Mouse (Mus musculus): ENCODE data around the gene Usp34. TPM values are rescaled to one million over a fixed set of nuclear protein-coding genes. Genes with fewer than 3 reads are reported as not detected.
A peak's percentile ranks its signal among the peaks of the same experiment; 100 is the strongest.
"Not testable (repeated sequence)": the region's sequence is repeated elsewhere in the genome, so short reads cannot be mapped to it uniquely, and the experiment has no call there.

Usp34 gene
- polyA plus RNA-seq, 1 experiment from 2014 or later: 39.2 TPM

DNA sequence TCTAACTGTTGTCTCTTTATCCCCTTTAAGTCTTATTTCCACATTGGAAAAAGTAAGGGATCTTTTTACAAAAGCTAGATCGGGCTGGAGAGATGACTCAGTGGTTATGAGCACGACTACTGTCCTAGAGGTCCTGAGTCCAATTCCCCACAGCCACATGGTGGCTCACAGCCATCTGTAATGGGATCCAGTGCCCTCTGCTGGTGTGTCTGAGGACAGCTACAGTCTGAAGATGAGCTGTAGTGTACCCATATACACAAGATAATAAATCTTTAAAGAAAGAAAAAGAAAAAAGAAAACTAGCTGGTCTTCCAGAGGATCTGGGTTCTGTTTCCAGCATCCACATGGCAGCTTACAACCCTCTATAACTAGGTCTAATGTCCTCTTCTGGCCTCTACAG, 123.3 kb downstream of the Usp34 start:
- Histone ChIP-seq H3K4me2 (ENCODE audit: low read length) (no peak overlapping the region), H3K4me1 (ENCODE audit: control insufficient read depth, insufficient read depth, low read length) (no peaks in the 10 kb centered on the region), H3K9me3 (replicated peaks; ENCODE audit: control insufficient read depth, low read length) (no peaks in the 10 kb centered on the region), H3K9ac (ENCODE audit: low read length) (no peak overlapping the region), H3K27ac (ENCODE audit: low read depth, low read length) (no peak overlapping the region), H3K36me3 (ENCODE audit: control insufficient read depth, insufficient read depth, low read length) (peaks cover 71% of the 10 kb centered on the region), H3K27me3 (replicated peaks; ENCODE audit: control insufficient read depth, insufficient read depth, low read length) (no peaks in the 10 kb centered on the region), H3K4me3 (ENCODE audit: low read depth, low read length) (no peak overlapping the region)
- ATAC-seq: no peak
- no peak for DNase-seq (ENCODE audit: low spot score)
- WGBS: 97% methylated on average over 2 of the region's 2 CpGs

GRCm38 (mm10) chr11:23436076-23436475, 129.4 kb downstream of the Usp34 start:
- Histone ChIP-seq H3K27me3 (replicated peaks; ENCODE audit: control insufficient read depth, insufficient read depth, low read length) (no peaks in the 10 kb centered on the region), H3K36me3 (ENCODE audit: control insufficient read depth, insufficient read depth, low read length) (peaks cover 74% of the 10 kb centered on the region), H3K4me3 (ENCODE audit: low read depth, low read length) (no peak overlapping the region), H3K9me3 (replicated peaks; ENCODE audit: control insufficient read depth, low read length) (no peaks in the 10 kb centered on the region), H3K27ac (ENCODE audit: low read depth, low read length) (no peak overlapping the region), H3K9ac (ENCODE audit: low read length) (no peak overlapping the region), H3K4me1 (ENCODE audit: control insufficient read depth, insufficient read depth, low read length) (no peaks in the 10 kb centered on the region), H3K4me2 (ENCODE audit: low read length) (no peak overlapping the region)
- ATAC-seq (no peak), DNase-seq (ENCODE audit: low spot score) (peak; percentile 11)
- 86% methylated on average over 2 of the region's 2 CpGs for WGBS

GRCm38 (mm10) chr11:23465862-23466261, 159.2 kb downstream of the Usp34 start:
- not testable (repeated sequence) for ATAC-seq; H3K9ac ChIP-seq (ENCODE audit: low read length); H3K27me3 ChIP-seq (replicated peaks; ENCODE audit: control insufficient read depth, insufficient read depth, low read length); H3K4me2 ChIP-seq (ENCODE audit: low read length); DNase-seq (ENCODE audit: low spot score); H3K4me3 ChIP-seq (ENCODE audit: low read depth, low read length); H3K4me1 ChIP-seq (ENCODE audit: control insufficient read depth, insufficient read depth, low read length); H3K9me3 ChIP-seq (replicated peaks; ENCODE audit: control insufficient read depth, low read length); H3K27ac ChIP-seq (ENCODE audit: low read depth, low read length)
- WGBS: 96% methylated on average over 2 of the region's 2 CpGs
- H3K36me3 ChIP-seq (ENCODE audit: control insufficient read depth, insufficient read depth, low read length): peaks cover 44% of the 10 kb centered on the region

- ATAC-seq: no peak
- Histone ChIP-seq H3K36me3 (ENCODE audit: control insufficient read depth, insufficient read depth, low read length) (peaks cover 90% of the 10 kb centered on the region), H3K9ac (ENCODE audit: low read length) (no peak overlapping the region), H3K4me3 (ENCODE audit: low read depth, low read length) (no peak overlapping the region), H3K9me3 (replicated peaks; ENCODE audit: control insufficient read depth, low read length) (no peaks in the 10 kb centered on the region), H3K4me2 (ENCODE audit: low read length) (no peak overlapping the region), H3K4me1 (ENCODE audit: control insufficient read depth, insufficient read depth, low read length) (no peaks in the 10 kb centered on the region), H3K27ac (ENCODE audit: low read depth, low read length) (no peak overlapping the region), H3K27me3 (replicated peaks; ENCODE audit: control insufficient read depth, insufficient read depth, low read length) (no peaks in the 10 kb centered on the region)
- WGBS: 91% methylated on average over 1 of the region's 1 CpGs
- DNase-seq (ENCODE audit: low spot score): no peak
Measured at GRCm38 (mm10) chr11:23489955-23490354, 183.3 kb downstream of the Usp34 start.

- peaks cover 83% of the 10 kb centered on the region for H3K36me3 ChIP-seq (ENCODE audit: control insufficient read depth, insufficient read depth, low read length)
- no peak overlapping the region for H3K27ac ChIP-seq (ENCODE audit: low read depth, low read length)
- no peak for ATAC-seq
- H3K4me1 ChIP-seq (ENCODE audit: control insufficient read depth, insufficient read depth, low read length): peaks cover 14% of the 10 kb centered on the region
- H3K4me3 ChIP-seq (ENCODE audit: low read depth, low read length): no peak overlapping the region
- H3K9me3 ChIP-seq (replicated peaks; ENCODE audit: control insufficient read depth, low read length): no peaks in the 10 kb centered on the region
- H3K4me2 ChIP-seq (ENCODE audit: low read length): no peak overlapping the region
- no peak for DNase-seq (ENCODE audit: low spot score)
- no peak overlapping the region for H3K9ac ChIP-seq (ENCODE audit: low read length)
- no peaks in the 10 kb centered on the region for H3K27me3 ChIP-seq (replicated peaks; ENCODE audit: control insufficient read depth, insufficient read depth, low read length)
- 95% methylated on average over 4 of the region's 4 CpGs for WGBS
Measured at GRCm38 (mm10) chr11:23492048-23492790, 185.5 kb downstream of the Usp34 start.

DNA sequence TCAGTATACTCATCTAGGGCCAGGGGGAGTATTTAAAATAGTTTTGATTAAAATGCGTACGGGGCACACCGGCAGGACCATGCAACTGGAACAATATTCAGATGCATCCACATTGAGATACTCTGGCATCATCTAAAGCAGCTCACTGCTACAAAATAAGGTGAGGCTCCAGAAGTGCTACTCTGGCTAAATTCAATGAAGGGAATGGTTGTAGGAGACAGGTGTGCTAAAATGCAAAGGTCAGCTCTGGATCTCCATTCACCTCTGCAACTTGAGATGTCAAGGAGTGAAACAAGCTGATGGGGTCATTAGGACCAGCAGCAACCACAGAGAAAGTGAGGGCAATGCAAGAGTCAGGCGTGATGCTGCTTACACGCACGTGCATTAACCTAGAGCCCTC, 188.5 kb downstream of the Usp34 start:
- Histone ChIP-seq H3K27ac (ENCODE audit: low read depth, low read length) (no peak overlapping the region), H3K27me3 (replicated peaks; ENCODE audit: control insufficient read depth, insufficient read depth, low read length) (no peaks in the 10 kb centered on the region), H3K36me3 (ENCODE audit: control insufficient read depth, insufficient read depth, low read length) (peaks cover 53% of the 10 kb centered on the region), H3K4me2 (ENCODE audit: low read length) (peak overlapping the region; percentile 52; the same call in 1 of the 2 replicates), H3K9ac (ENCODE audit: low read length) (no peak overlapping the region), H3K9me3 (replicated peaks; ENCODE audit: control insufficient read depth, low read length) (no peaks in the 10 kb centered on the region), H3K4me1 (ENCODE audit: control insufficient read depth, insufficient read depth, low read length) (peaks cover 14% of the 10 kb centered on the region), H3K4me3 (ENCODE audit: low read depth, low read length) (no peak overlapping the region)
- DNase-seq (ENCODE audit: low spot score) (no peak), ATAC-seq (no peak)
- WGBS: 97% methylated on average over 6 of the region's 6 CpGs

DNA sequence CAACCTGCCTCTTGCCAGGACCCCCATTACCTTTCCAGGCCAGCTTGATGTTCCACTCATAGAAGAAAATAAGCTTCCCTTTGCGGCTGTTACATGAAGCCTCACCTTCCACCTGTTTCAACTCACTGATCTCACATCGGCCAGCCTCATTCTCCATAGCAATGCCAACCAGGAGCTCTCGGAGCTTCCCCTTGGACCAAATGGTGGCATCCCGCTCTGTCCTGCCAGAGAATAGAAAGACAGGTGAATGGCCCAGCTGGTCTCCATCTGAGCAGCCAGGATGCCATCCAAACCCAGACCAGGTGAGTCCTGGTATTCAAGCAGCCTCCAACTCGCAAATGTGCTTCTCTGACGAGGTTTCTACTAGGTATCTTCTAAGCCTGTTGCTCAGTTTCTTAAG, 190.0 kb downstream of the Usp34 start:
- 43% methylated on average over 6 of the region's 6 CpGs for WGBS
- DNase-seq (ENCODE audit: low spot score) (peak; percentile 12), ATAC-seq (no peak)
- peaks cover 39% of the 10 kb centered on the region for H3K36me3 ChIP-seq (ENCODE audit: control insufficient read depth, insufficient read depth, low read length)
- peaks cover 14% of the 10 kb centered on the region for H3K4me1 ChIP-seq (ENCODE audit: control insufficient read depth, insufficient read depth, low read length)
- peak overlapping the region; percentile 52 for H3K4me2 ChIP-seq (ENCODE audit: low read length)
- peak overlapping the region; percentile 85 for H3K4me3 ChIP-seq (ENCODE audit: low read depth, low read length)
- no peaks in the 10 kb centered on the region for H3K27me3 ChIP-seq (replicated peaks; ENCODE audit: control insufficient read depth, insufficient read depth, low read length)
- H3K9me3 ChIP-seq (replicated peaks; ENCODE audit: control insufficient read depth, low read length): no peaks in the 10 kb centered on the region
- peak overlapping the region; percentile 97; the same call in 1 of the 2 replicates for H3K27ac ChIP-seq (ENCODE audit: low read depth, low read length)
- peak overlapping the region; percentile 93 for H3K9ac ChIP-seq (ENCODE audit: low read length)

- no peaks in the 10 kb centered on the region for H3K9me3 ChIP-seq (replicated peaks; ENCODE audit: control insufficient read depth, low read length)
- ATAC-seq: peak; percentile 87
- DNase-seq (ENCODE audit: low spot score): peak; percentile 89
- peak overlapping the region; percentile 52 for H3K4me2 ChIP-seq (ENCODE audit: low read length)
- H3K4me1 ChIP-seq (ENCODE audit: control insufficient read depth, insufficient read depth, low read length): peaks cover 14% of the 10 kb centered on the region
- peak overlapping the region; percentile 97 for H3K27ac ChIP-seq (ENCODE audit: low read depth, low read length)
- peaks cover 32% of the 10 kb centered on the region for H3K36me3 ChIP-seq (ENCODE audit: control insufficient read depth, insufficient read depth, low read length)
- 0% methylated on average over 21 of the region's 22 CpGs for WGBS
- H3K4me3 ChIP-seq (ENCODE audit: low read depth, low read length): peak overlapping the region; percentile 85
- no peaks in the 10 kb centered on the region for H3K27me3 ChIP-seq (replicated peaks; ENCODE audit: control insufficient read depth, insufficient read depth, low read length)
- peak overlapping the region; percentile 93 for H3K9ac ChIP-seq (ENCODE audit: low read length)
Measured at GRCm38 (mm10) chr11:23497335-23497717, 190.6 kb downstream of the Usp34 start.

DNA sequence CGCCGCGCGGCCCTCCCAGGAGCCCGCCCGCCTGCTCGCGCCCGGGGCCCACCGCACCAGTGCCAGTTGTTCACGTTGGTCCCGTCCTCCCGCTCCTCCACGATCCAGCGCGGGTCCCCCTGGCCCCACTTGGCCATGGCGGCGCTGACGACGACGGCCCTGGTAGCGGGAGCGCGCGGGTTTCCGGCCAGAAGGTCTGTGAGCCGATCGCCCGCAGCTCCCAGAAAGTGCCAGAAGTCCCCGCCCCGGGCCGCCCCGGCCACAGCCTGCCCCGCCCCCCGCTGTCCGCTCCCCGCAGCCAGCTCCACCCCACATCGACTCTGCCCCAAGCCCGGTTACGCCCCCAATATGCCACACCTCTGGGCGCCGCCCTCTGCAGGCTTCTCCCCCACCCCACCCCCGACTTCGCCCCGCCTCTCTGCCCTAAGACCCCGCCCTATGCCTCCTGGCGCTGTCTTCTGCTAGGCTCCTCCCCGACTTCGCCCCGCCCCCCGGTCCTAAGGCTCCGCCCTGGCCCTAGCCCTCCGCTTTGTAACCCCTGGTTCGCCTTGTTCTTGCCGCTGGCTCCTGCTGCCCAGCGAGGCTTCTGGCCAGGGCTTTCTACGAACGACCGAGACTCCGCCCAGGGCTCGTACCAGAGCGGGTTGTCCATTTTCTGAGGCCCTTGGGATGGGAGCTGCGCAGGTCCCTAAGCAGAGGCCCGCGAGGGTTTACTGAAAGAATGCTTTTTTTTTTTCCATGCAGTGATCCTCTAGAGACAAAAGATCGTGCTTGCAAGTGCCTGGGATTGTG, 191.2 kb downstream of the Usp34 start, which contains the start of gene Ahsa2:
TSS of gene Ahsa2 (minus strand) at position 313 of the 792 bp plus-strand sequence.
- peak within 1 kb of the TSS; percentile 85 for H3K4me3 ChIP-seq (ENCODE audit: low read depth, low read length)
- WGBS: 1% methylated on average over 66 of the region's 66 CpGs
- no peaks in the 10 kb centered on the region for H3K27me3 ChIP-seq (replicated peaks; ENCODE audit: control insufficient read depth, insufficient read depth, low read length)
- peak within 1 kb of the TSS; percentile 93 for H3K9ac ChIP-seq (ENCODE audit: low read length)
- ATAC-seq (peak; percentile 93), DNase-seq (ENCODE audit: low spot score) (peak; percentile 97)
- H3K4me1 ChIP-seq (ENCODE audit: control insufficient read depth, insufficient read depth, low read length): peaks cover 14% of the 10 kb centered on the region
- H3K36me3 ChIP-seq (ENCODE audit: control insufficient read depth, insufficient read depth, low read length): peaks cover 26% of the 10 kb centered on the region
- no peaks in the 10 kb centered on the region for H3K9me3 ChIP-seq (replicated peaks; ENCODE audit: control insufficient read depth, low read length)
- peak within 1 kb of the TSS; percentile 52 for H3K4me2 ChIP-seq (ENCODE audit: low read length)
- H3K27ac ChIP-seq (ENCODE audit: low read depth, low read length): peak within 1 kb of the TSS; percentile 97
